Mouse (Mus musculus): ENCODE results near the gene Lactb. TPM values are rescaled to one million over a fixed set of nuclear protein-coding genes. Genes with fewer than 3 reads are reported as not detected.

Lactb gene
- polyA plus RNA-seq, 2 experiments: 10.1 to 10.9 TPM

- Histone ChIP-seq H3K4me1 (ENCODE audit: control insufficient read depth, insufficient read depth, low read length) (peaks cover 9% of the 10 kb centered on the region), H3K27ac (replicated peaks; ENCODE audit: low read depth, low read length) (no peak overlapping the region), H3K27me3 (ENCODE audit: control insufficient read depth, insufficient read depth, low read length) (no peaks in the 10 kb centered on the region), H3K36me3 (ENCODE audit: control insufficient read depth, insufficient read depth, low read length) (no peaks in the 10 kb centered on the region), H3K4me3 (replicated peaks; ENCODE audit: low read length) (no peak overlapping the region), H3K4me2 (replicated peaks; ENCODE audit: low read depth, low read length, severe bottlenecking) (no peak overlapping the region), H3K9me3 (ENCODE audit: control insufficient read depth, low read length) (no peaks in the 10 kb centered on the region), H3K9ac (ENCODE audit: low read depth, low read length, severe bottlenecking) (no peak overlapping the region)
- DNase-seq (ENCODE audit: low spot score) (no peak), ATAC-seq (ENCODE audit: low FRiP score, low read depth) (no peak)
- 98% methylated on average over 1 of the region's 1 CpGs for WGBS
- TF ChIP-seq POLR2A (IDR thresholded peaks at IDR 0.05; ENCODE audit: borderline replicate concordance, extremely low read depth, insufficient read depth, insufficient read length): no peak
Measured at GRCm38 (mm10) chr9:66922076-66922475, 53.2 kb downstream of the Lactb start.

GRCm38 (mm10) chr9:66920488-66921279 lies 54.6 kb downstream of the Lactb start:
- Histone ChIP-seq H3K9me3 (ENCODE audit: control insufficient read depth, low read length) (no peaks in the 10 kb centered on the region), H3K4me3 (replicated peaks; ENCODE audit: low read length) (peak overlapping the region; percentile 65; the same call in 1 of the 2 replicates), H3K27me3 (ENCODE audit: control insufficient read depth, insufficient read depth, low read length) (no peaks in the 10 kb centered on the region), H3K4me2 (replicated peaks; ENCODE audit: low read depth, low read length, severe bottlenecking) (peak overlapping the region; percentile 68), H3K36me3 (ENCODE audit: control insufficient read depth, insufficient read depth, low read length) (no peaks in the 10 kb centered on the region), H3K27ac (replicated peaks; ENCODE audit: low read depth, low read length) (no peak overlapping the region), H3K9ac (ENCODE audit: low read depth, low read length, severe bottlenecking) (no peak overlapping the region), H3K4me1 (ENCODE audit: control insufficient read depth, insufficient read depth, low read length) (peaks cover 10% of the 10 kb centered on the region)
- WGBS: 3% methylated on average over 6 of the region's 6 CpGs
- no peak for TF ChIP-seq POLR2A (IDR thresholded peaks at IDR 0.05; ENCODE audit: borderline replicate concordance, extremely low read depth, insufficient read depth, insufficient read length)
- ATAC-seq (ENCODE audit: low FRiP score, low read depth): no peak
- DNase-seq (ENCODE audit: low spot score): no peak

GRCm38 (mm10) chr9:66919981-66920380 lies 55.3 kb downstream of the Lactb start:
- no peaks in the 10 kb centered on the region for H3K27me3 ChIP-seq (ENCODE audit: control insufficient read depth, insufficient read depth, low read length)
- peak; percentile 58 for ATAC-seq (ENCODE audit: low FRiP score, low read depth)
- peak overlapping the region; percentile 53 for H3K27ac ChIP-seq (replicated peaks; ENCODE audit: low read depth, low read length)
- H3K36me3 ChIP-seq (ENCODE audit: control insufficient read depth, insufficient read depth, low read length): no peaks in the 10 kb centered on the region
- H3K9me3 ChIP-seq (ENCODE audit: control insufficient read depth, low read length): no peaks in the 10 kb centered on the region
- H3K4me1 ChIP-seq (ENCODE audit: control insufficient read depth, insufficient read depth, low read length): peaks cover 10% of the 10 kb centered on the region
- peak overlapping the region; percentile 68 for H3K4me2 ChIP-seq (replicated peaks; ENCODE audit: low read depth, low read length, severe bottlenecking)
- peak; percentile 18 for DNase-seq (ENCODE audit: low spot score)
- 0% methylated on average over 14 of the region's 14 CpGs for WGBS
- peak overlapping the region; percentile 43; the same call in 1 of the 2 replicates for H3K9ac ChIP-seq (ENCODE audit: low read depth, low read length, severe bottlenecking)
- peak overlapping the region; percentile 65 for H3K4me3 ChIP-seq (replicated peaks; ENCODE audit: low read length)
- 0 out of 2 replicates have a peak, but pooled peaks have one; percentile 5 for TF ChIP-seq POLR2A (IDR thresholded peaks at IDR 0.05; ENCODE audit: borderline replicate concordance, extremely low read depth, insufficient read depth, insufficient read length)

- WGBS: under 1% methylated on average over 38 of the region's 49 CpGs
- DNase-seq (ENCODE audit: low spot score) (peak; percentile 97), ATAC-seq (ENCODE audit: low FRiP score, low read depth) (peak; percentile 99)
- no peaks in the 10 kb centered on the region for H3K27me3 ChIP-seq (ENCODE audit: control insufficient read depth, insufficient read depth, low read length)
- peak within 1 kb of the TSS; percentile 53 for H3K27ac ChIP-seq (replicated peaks; ENCODE audit: low read depth, low read length)
- H3K9ac ChIP-seq (ENCODE audit: low read depth, low read length, severe bottlenecking): peak within 1 kb of the TSS; percentile 76
- peak within 1 kb of the TSS; percentile 65 for H3K4me3 ChIP-seq (replicated peaks; ENCODE audit: low read length)
- peak; percentile 53; the same call in 1 of the 2 replicates for TF ChIP-seq POLR2A (IDR thresholded peaks at IDR 0.05; ENCODE audit: borderline replicate concordance, extremely low read depth, insufficient read depth, insufficient read length)
- peak within 1 kb of the TSS; percentile 79 for H3K4me2 ChIP-seq (replicated peaks; ENCODE audit: low read depth, low read length, severe bottlenecking)
- H3K4me1 ChIP-seq (ENCODE audit: control insufficient read depth, insufficient read depth, low read length): peaks cover 10% of the 10 kb centered on the region
- H3K36me3 ChIP-seq (ENCODE audit: control insufficient read depth, insufficient read depth, low read length): no peaks in the 10 kb centered on the region
- H3K9me3 ChIP-seq (ENCODE audit: control insufficient read depth, low read length): no peaks in the 10 kb centered on the region
Measured at GRCm38 (mm10) chr9:66919382-66919971, 55.8 kb downstream of the Lactb start, which contains the start of gene Rab8b. Gene Rab8b, minus strand, starts transcription at chr9:66919687.

- H3K4me3 ChIP-seq (replicated peaks; ENCODE audit: low read length): peak overlapping the region; percentile 65
- ATAC-seq (ENCODE audit: low FRiP score, low read depth) (no peak), DNase-seq (ENCODE audit: low spot score) (no peak)
- H3K36me3 ChIP-seq (ENCODE audit: control insufficient read depth, insufficient read depth, low read length): no peaks in the 10 kb centered on the region
- peak overlapping the region; percentile 79 for H3K4me2 ChIP-seq (replicated peaks; ENCODE audit: low read depth, low read length, severe bottlenecking)
- peaks cover 10% of the 10 kb centered on the region for H3K4me1 ChIP-seq (ENCODE audit: control insufficient read depth, insufficient read depth, low read length)
- H3K27ac ChIP-seq (replicated peaks; ENCODE audit: low read depth, low read length): peak overlapping the region; percentile 52
- no peaks in the 10 kb centered on the region for H3K9me3 ChIP-seq (ENCODE audit: control insufficient read depth, low read length)
- no peak for TF ChIP-seq POLR2A (IDR thresholded peaks at IDR 0.05; ENCODE audit: borderline replicate concordance, extremely low read depth, insufficient read depth, insufficient read length)
- 2% methylated on average over 27 of the region's 27 CpGs for WGBS
- H3K27me3 ChIP-seq (ENCODE audit: control insufficient read depth, insufficient read depth, low read length): no peaks in the 10 kb centered on the region
- peak overlapping the region; percentile 76 for H3K9ac ChIP-seq (ENCODE audit: low read depth, low read length, severe bottlenecking)
Measured at GRCm38 (mm10) chr9:66918672-66919330, 56.5 kb downstream of the Lactb start.
